11 mouse cellular contexts compared by ENCODE assay signal in genomic region chr2:31537054-31537453, GRCm38 (mm10). TPM values are rescaled to one million over a fixed set of nuclear protein-coding genes. Genes with fewer than 3 reads are reported as not detected.
DNase-seq lines count a peak whose midpoint lies in the region; ATAC-seq and TF ChIP-seq lines count a peak whose summit lies in the region.
"Had no signal": no experiment of that assay in that cellular context is flagged by ENCODE, and none has a peak within 500 bp of the region (broad histone marks: within the 10 kb centered on the region; RNA-seq: fewer than 3 reads in every experiment).

No protein-coding gene starts in this region.

- no peaks in the 10 kb centered on the region for H3K36me3 ChIP-seq in forebrain, embryonic 12.5 days (replicated peaks)
- no peaks in the 10 kb centered on the region for H3K36me3 ChIP-seq in forebrain, embryonic 11.5 days (ENCODE audit: control insufficient read depth, insufficient read depth, low read length)
- no peaks in the 10 kb centered on the region for H3K36me3 ChIP-seq in heart, postnatal 0 days (replicated peaks; ENCODE audit: control insufficient read depth, insufficient read depth, low read length)
- no peaks in the 10 kb centered on the region for H3K36me3 ChIP-seq in neural tube, embryonic 15.5 days
- H3K36me3 ChIP-seq: midbrain, embryonic 12.5 days had no signal

- no peak for TF ChIP-seq EP300 in heart, postnatal 0 days (IDR thresholded peaks at IDR 0.05; ENCODE audit: low read depth)

- 45% methylated on average over 5 of the region's 5 CpGs for WGBS in forebrain, embryonic 12.5 days
- 65% methylated on average over 5 of the region's 5 CpGs for WGBS in forebrain, embryonic 11.5 days
- WGBS in heart, postnatal 0 days = 29% methylated on average over 5 of the region's 5 CpGs
- WGBS in neural tube, embryonic 15.5 days = 51% methylated on average over 5 of the region's 5 CpGs

- no peak overlapping the region for H3K9ac ChIP-seq in forebrain, embryonic 12.5 days
- H3K9ac ChIP-seq in forebrain, embryonic 11.5 days (ENCODE audit: low read length) = no peak overlapping the region
- no peak overlapping the region for H3K9ac ChIP-seq in heart, postnatal 0 days (replicated peaks; ENCODE audit: low read depth, low read length)
- no peak overlapping the region for H3K9ac ChIP-seq in neural tube, embryonic 15.5 days (replicated peaks)
- H3K9ac ChIP-seq: midbrain, embryonic 12.5 days had no signal

- H3K27me3 ChIP-seq in forebrain, embryonic 12.5 days = peaks cover 69% of the 10 kb centered on the region
- H3K27me3 ChIP-seq in forebrain, embryonic 11.5 days (ENCODE audit: control insufficient read depth, insufficient read depth, low read length) = peaks cover 3% of the 10 kb centered on the region
- H3K27me3 ChIP-seq in heart, postnatal 0 days (ENCODE audit: control insufficient read depth, insufficient read depth, low read length) = no peaks in the 10 kb centered on the region
- H3K27me3 ChIP-seq in neural tube, embryonic 15.5 days (replicated peaks) = peaks cover 8% of the 10 kb centered on the region; the same call in 1 of the 2 replicates

- no peak overlapping the region for H3K27ac ChIP-seq in forebrain, embryonic 12.5 days
- no peak overlapping the region for H3K27ac ChIP-seq in forebrain, embryonic 11.5 days (ENCODE audit: low read depth, low read length)
- peak overlapping the region; percentile 47; the same call in 1 of the 2 replicates for H3K27ac ChIP-seq in heart, postnatal 0 days (ENCODE audit: low read depth)
- no peak overlapping the region for H3K27ac ChIP-seq in neural tube, embryonic 15.5 days (replicated peaks)
- H3K27ac ChIP-seq: midbrain, embryonic 12.5 days had no signal

- H3K4me2 ChIP-seq in forebrain, embryonic 12.5 days = no peak overlapping the region
- no peak overlapping the region for H3K4me2 ChIP-seq in forebrain, embryonic 11.5 days (ENCODE audit: low read depth, low read length, severe bottlenecking)
- H3K4me2 ChIP-seq in heart, postnatal 0 days (ENCODE audit: low read depth, low read length) = no peak overlapping the region
- no peak overlapping the region for H3K4me2 ChIP-seq in neural tube, embryonic 15.5 days
- H3K4me2 ChIP-seq: midbrain, embryonic 12.5 days had no signal

- H3K9me3 ChIP-seq in forebrain, embryonic 12.5 days = no peaks in the 10 kb centered on the region
- H3K9me3 ChIP-seq in forebrain, embryonic 11.5 days (ENCODE audit: control insufficient read depth, low read length) = no peaks in the 10 kb centered on the region
- no peaks in the 10 kb centered on the region for H3K9me3 ChIP-seq in heart, postnatal 0 days (replicated peaks; ENCODE audit: control insufficient read depth, low read length)
- H3K9me3 ChIP-seq in neural tube, embryonic 15.5 days (replicated peaks) = no peaks in the 10 kb centered on the region

- H3K4me3 ChIP-seq in forebrain, embryonic 12.5 days (replicated peaks) = no peak overlapping the region
- no peak overlapping the region for H3K4me3 ChIP-seq in forebrain, embryonic 11.5 days (ENCODE audit: low read depth, low read length)
- no peak overlapping the region for H3K4me3 ChIP-seq in heart, postnatal 0 days (ENCODE audit: low read depth, low read length)
- no peak overlapping the region for H3K4me3 ChIP-seq in neural tube, embryonic 15.5 days (replicated peaks)
- H3K4me3 ChIP-seq: midbrain, embryonic 12.5 days had no signal

- H3K4me1 ChIP-seq in forebrain, embryonic 12.5 days = peaks cover 4% of the 10 kb centered on the region; the same call in 1 of the 2 replicates
- H3K4me1 ChIP-seq in forebrain, embryonic 11.5 days (replicated peaks; ENCODE audit: control insufficient read depth, insufficient read depth, low read length) = no peaks in the 10 kb centered on the region
- 0 out of 2 replicates have a peak, but pooled peaks cover 4% of the 10 kb centered on the region for H3K4me1 ChIP-seq in heart, postnatal 0 days (ENCODE audit: control insufficient read depth, insufficient read depth)
- H3K4me1 ChIP-seq in neural tube, embryonic 15.5 days = no peaks in the 10 kb centered on the region
- H3K4me1 ChIP-seq: midbrain, embryonic 12.5 days had no signal

- TF ChIP-seq CTCF in heart, postnatal 0 days (IDR thresholded peaks at IDR 0.05; ENCODE audit: low read depth) = no peak

- peak; percentile 53; the same call in 1 of the 2 replicates for ATAC-seq in forebrain, embryonic 12.5 days (ENCODE audit: low FRiP score)
- no peak; the same call in 1 of the 2 replicates for ATAC-seq in forebrain, embryonic 11.5 days (replicated peaks; ENCODE audit: low FRiP score)
- peak; percentile 89 for ATAC-seq in heart, postnatal 0 days (ENCODE audit: insufficient read depth, low read depth)
- no peak for ATAC-seq in neural tube, embryonic 15.5 days (ENCODE audit: low FRiP score)

- no peak for DNase-seq in forebrain, embryonic 11.5 days (ENCODE audit: low spot score)
- peak; percentile 29 for DNase-seq in fibroblast of lung, adult 2 months (ENCODE audit: low read depth)
- DNase-seq in heart, postnatal 0 days (ENCODE audit: low spot score) = peak; percentile 80
- peak; percentile 17 for DNase-seq in ovary, postnatal 36 days (ENCODE audit: low spot score)
- DNase-seq in thymus, postnatal 0 days (ENCODE audit: low spot score) = no peak
- no peak for DNase-seq in left cerebral cortex, postnatal 10 days (ENCODE audit: extremely low spot score in 1 of 2, low spot score in 2 of 2)
- DNase-seq: adrenal gland, postnatal 14 days; B cell, adult 2 months had no signal

- intact Hi-C loops in left cerebral cortex, postnatal 10 days (cut with DNase I) = no loop called here

RNA-seq across cellular contexts. Expression of gene Fubp3, which starts 35.4 kb away (rescaled TPM):
- 97.6 and 104 TPM in 2 replicates for polyA plus RNA-seq in forebrain, embryonic 12.5 days (2016; fragmentation: Nextera tagmentation; extraction: Ambion mirVana)
- polyA plus RNA-seq in forebrain, embryonic 11.5 days (2014; fragmentation: Nextera tagmentation; extraction: Ambion mirVana) = 102 and 106 TPM in 2 replicates
- total RNA-seq in heart, postnatal 0 days (2014; rRNA removed; ENCODE audit: low replicate concordance) = 19.3 and 21.4 TPM in 2 replicates
- polyA plus RNA-seq in heart, postnatal 0 days (2015; fragmentation: Nextera tagmentation; extraction: Ambion mirVana) = 26.4 and 28.4 TPM in 2 replicates
- polyA plus RNA-seq in thymus, postnatal 0 days (2015; fragmentation: Nextera tagmentation; extraction: Ambion mirVana) = 64.9 and 72.1 TPM in 2 replicates
- polyA plus RNA-seq in neural tube, embryonic 15.5 days (2015; fragmentation: Nextera tagmentation; extraction: Ambion mirVana) = 44.9 and 51.3 TPM in 2 replicates
- total RNA-seq in left cerebral cortex, postnatal 10 days (2021) = 10 to 100 TPM; 43.0 to 45.6 TPM

Comparison
In these comparisons a context has a peak if more than half of its experiments do, and no peak if none do; other contexts are left out.
1. ATAC-seq: peak in forebrain, embryonic 12.5 days (single experiment) and heart, postnatal 0 days (single experiment); none in forebrain, embryonic 11.5 days (single experiment) and neural tube, embryonic 15.5 days (single experiment).
2. DNase-seq: peak in fibroblast of lung, adult 2 months (single experiment), heart, postnatal 0 days (single experiment) and ovary, postnatal 36 days (single experiment); none in forebrain, embryonic 11.5 days (single experiment), thymus, postnatal 0 days (single experiment) and left cerebral cortex, postnatal 10 days (0 of 2).